Mouse (Mus musculus): ENCODE measurements at regions not wholly inside any gene's neighbourhood (a gene's known extent, or its start where the extent isn't known, plus 50 kb on each side); places are given as distances from the start of the nearest gene placed in this dataset.

- Histone ChIP-seq H3K36me3 (ENCODE audit: control insufficient read depth, insufficient read depth, low read length) (no peaks in the 10 kb centered on the region), H3K4me1 (ENCODE audit: control insufficient read depth, insufficient read depth, low read length) (0 out of 2 replicates have a peak, but pooled peaks cover 5% of the 10 kb centered on the region), H3K27me3 (replicated peaks; ENCODE audit: control insufficient read depth, insufficient read depth, low read length) (no peaks in the 10 kb centered on the region), H3K9ac (ENCODE audit: low read depth, low read length) (no peak overlapping the region), H3K4me3 (ENCODE audit: low read depth, low read length) (no peak overlapping the region), H3K4me2 (ENCODE audit: low read depth, low read length) (no peak overlapping the region), H3K27ac (replicated peaks; ENCODE audit: low read depth, low read length) (no peak overlapping the region), H3K9me3 (ENCODE audit: control insufficient read depth, low read length) (no peaks in the 10 kb centered on the region)
- ATAC-seq (ENCODE audit: low read depth) (no peak), DNase-seq (ENCODE audit: low spot score) (peak; percentile 41)
- WGBS, result 20% methylated on average over 3 of the region's 3 CpGs
Measured at GRCm38 (mm10) chr5:129416425-129416824, 84.6 kb upstream of the Sfswap start.

- ATAC-seq (ENCODE audit: low read depth) (no peak), DNase-seq (ENCODE audit: low spot score) (peak; percentile 51)
- Histone ChIP-seq H3K4me2 (ENCODE audit: low read depth, low read length) (no peak overlapping the region), H3K27me3 (replicated peaks; ENCODE audit: control insufficient read depth, insufficient read depth, low read length) (no peaks in the 10 kb centered on the region), H3K4me3 (ENCODE audit: low read depth, low read length) (no peak overlapping the region), H3K9me3 (ENCODE audit: control insufficient read depth, low read length) (no peaks in the 10 kb centered on the region), H3K36me3 (ENCODE audit: control insufficient read depth, insufficient read depth, low read length) (no peaks in the 10 kb centered on the region), H3K27ac (replicated peaks; ENCODE audit: low read depth, low read length) (no peak overlapping the region), H3K4me1 (ENCODE audit: control insufficient read depth, insufficient read depth, low read length) (0 out of 2 replicates have a peak, but pooled peaks cover 5% of the 10 kb centered on the region), H3K9ac (ENCODE audit: low read depth, low read length) (no peak overlapping the region)
- WGBS, result 50% methylated on average over 3 of the region's 3 CpGs
Measured at GRCm38 (mm10) chr5:129417516-129417915, 83.5 kb upstream of the Sfswap start.

- DNase-seq (ENCODE audit: low spot score), result no peak
- Histone ChIP-seq H3K4me2 (ENCODE audit: low read depth, low read length) (no peak overlapping the region), H3K4me1 (ENCODE audit: control insufficient read depth, insufficient read depth, low read length) (peaks cover under 1% of the 10 kb centered on the region; the same call in 1 of the 2 replicates), H3K4me3 (ENCODE audit: low read depth, low read length) (no peak overlapping the region), H3K27me3 (replicated peaks; ENCODE audit: control insufficient read depth, insufficient read depth, low read length) (no peaks in the 10 kb centered on the region), H3K9ac (ENCODE audit: low read depth, low read length) (no peak overlapping the region), H3K9me3 (ENCODE audit: control insufficient read depth, low read length) (no peaks in the 10 kb centered on the region), H3K27ac (replicated peaks; ENCODE audit: low read depth, low read length) (no peak overlapping the region), H3K36me3 (ENCODE audit: control insufficient read depth, insufficient read depth, low read length) (no peaks in the 10 kb centered on the region)
- ATAC-seq (ENCODE audit: low read depth), result no peak
- 71% methylated on average over 2 of the region's 2 CpGs for WGBS
Measured at GRCm38 (mm10) chr5:129420981-129421380, 80.0 kb upstream of the Sfswap start.

GRCm38 (mm10) chr5:129429897-129430296 is 71.1 kb upstream of the Sfswap start:
- Histone ChIP-seq H3K9ac (ENCODE audit: low read depth, low read length) (no peak overlapping the region; the same call in 1 of the 2 replicates), H3K4me2 (ENCODE audit: low read depth, low read length) (peak overlapping the region; percentile 28; the same call in 1 of the 2 replicates), H3K9me3 (ENCODE audit: control insufficient read depth, low read length) (no peaks in the 10 kb centered on the region), H3K4me3 (ENCODE audit: low read depth, low read length) (no peak overlapping the region), H3K36me3 (ENCODE audit: control insufficient read depth, insufficient read depth, low read length) (no peaks in the 10 kb centered on the region), H3K27ac (replicated peaks; ENCODE audit: low read depth, low read length) (peak overlapping the region; percentile 75), H3K4me1 (ENCODE audit: control insufficient read depth, insufficient read depth, low read length) (peaks cover 21% of the 10 kb centered on the region), H3K27me3 (replicated peaks; ENCODE audit: control insufficient read depth, insufficient read depth, low read length) (no peaks in the 10 kb centered on the region)
- DNase-seq (ENCODE audit: low spot score) (peak; percentile 68), ATAC-seq (ENCODE audit: low read depth) (peak; percentile 67)

- no peaks in the 10 kb centered on the region for H3K36me3 ChIP-seq (ENCODE audit: control insufficient read depth, insufficient read depth, low read length)
- no peak overlapping the region for H3K9ac ChIP-seq (ENCODE audit: low read depth, low read length)
- H3K4me3 ChIP-seq (ENCODE audit: low read depth, low read length), result no peak overlapping the region
- H3K27ac ChIP-seq (replicated peaks; ENCODE audit: low read depth, low read length), result peak overlapping the region; percentile 75
- no peak for ATAC-seq (ENCODE audit: low read depth)
- DNase-seq (ENCODE audit: low spot score), result peak; percentile 15
- no peaks in the 10 kb centered on the region for H3K27me3 ChIP-seq (replicated peaks; ENCODE audit: control insufficient read depth, insufficient read depth, low read length)
- peak overlapping the region; percentile 28; the same call in 1 of the 2 replicates for H3K4me2 ChIP-seq (ENCODE audit: low read depth, low read length)
- no peaks in the 10 kb centered on the region for H3K9me3 ChIP-seq (ENCODE audit: control insufficient read depth, low read length)
- 33% methylated on average over 3 of the region's 3 CpGs for WGBS
- H3K4me1 ChIP-seq (ENCODE audit: control insufficient read depth, insufficient read depth, low read length), result peaks cover 21% of the 10 kb centered on the region
Measured at GRCm38 (mm10) chr5:129430330-129430729, 70.7 kb upstream of the Sfswap start.

GRCm38 (mm10) chr5:129449931-129450573 is 51.0 kb upstream of the Sfswap start:
- Histone ChIP-seq H3K9ac (ENCODE audit: low read depth, low read length) (no peak overlapping the region), H3K9me3 (ENCODE audit: control insufficient read depth, low read length) (no peaks in the 10 kb centered on the region), H3K4me3 (ENCODE audit: low read depth, low read length) (no peak overlapping the region), H3K27ac (replicated peaks; ENCODE audit: low read depth, low read length) (no peak overlapping the region), H3K36me3 (ENCODE audit: control insufficient read depth, insufficient read depth, low read length) (no peaks in the 10 kb centered on the region), H3K27me3 (replicated peaks; ENCODE audit: control insufficient read depth, insufficient read depth, low read length) (no peaks in the 10 kb centered on the region), H3K4me1 (ENCODE audit: control insufficient read depth, insufficient read depth, low read length) (peaks cover 8% of the 10 kb centered on the region; the same call in 1 of the 2 replicates), H3K4me2 (ENCODE audit: low read depth, low read length) (no peak overlapping the region)
- 43% methylated on average over 7 of the region's 7 CpGs for WGBS
- DNase-seq (ENCODE audit: low spot score) (no peak), ATAC-seq (ENCODE audit: low read depth) (no peak)
